Mouse (Mus musculus) erythroblast, embryonic 14.5 days (primary cell): Measurements from ENCODE around the gene Phactr4.

Source experiments
- GATA1 ChIP-seq: IDR thresholded peaks from 2 replicates; pipeline ENCODE4 v1.6.1; 2012; ENCODE audit warnings: low read length, inconsistent platforms, mixed read lengths
- TAL1 ChIP-seq: IDR thresholded peaks from 3 replicates; pipeline ENCODE4 v1.6.1; 2012; ENCODE audit warnings: low read length, inconsistent platforms, mixed read lengths

GRCm38 (mm10) chr4:132380965-132381616 is 41.2 kb downstream of the Phactr4 start:
- TF ChIP-seq TAL1 = no peak
- TF ChIP-seq GATA1 = no peak
